In genomic region chr9:115942989-115943388, GRCm38 (mm10) we compare ENCODE assay signal across 10 mouse cellular contexts. TPM values are rescaled to one million over a fixed set of nuclear protein-coding genes. Genes with fewer than 3 reads are reported as not detected.
DNase-seq lines count a peak whose midpoint lies in the region; ATAC-seq lines count a peak whose summit lies in the region.
"Had no signal": no experiment of that assay in that cellular context is flagged by ENCODE, and none has a peak within 500 bp of the region (broad histone marks: within the 10 kb centered on the region; RNA-seq: fewer than 3 reads in every experiment).

No protein-coding gene starts in this region.

- H3K4me1 ChIP-seq in midbrain, embryonic 10.5 days = peaks cover 12% of the 10 kb centered on the region
- peaks cover 11% of the 10 kb centered on the region; the same call in 1 of the 2 replicates for H3K4me1 ChIP-seq in midbrain, embryonic 16.5 days (ENCODE audit: control insufficient read depth, insufficient read depth, low read length)
- peaks cover 4% of the 10 kb centered on the region for H3K4me1 ChIP-seq in hindbrain, embryonic 16.5 days (ENCODE audit: control insufficient read depth, insufficient read depth, low read depth, low read length)
- H3K4me1 ChIP-seq in midbrain, embryonic 12.5 days = peaks cover 15% of the 10 kb centered on the region; the same call in 1 of the 2 replicates
- H3K4me1 ChIP-seq in kidney, embryonic 16.5 days (ENCODE audit: insufficient read depth, low read length) = no peaks in the 10 kb centered on the region

- no peak; the same call in 1 of the 2 replicates for ATAC-seq in midbrain, embryonic 16.5 days
- no peak; the same call in 1 of the 2 replicates for ATAC-seq in hindbrain, embryonic 16.5 days
- ATAC-seq in midbrain, embryonic 12.5 days (ENCODE audit: low FRiP score, low read depth) = peak; percentile 58; the same call in 1 of the 2 replicates
- no peak for ATAC-seq in kidney, embryonic 16.5 days (ENCODE audit: low FRiP score, low TSS enrichment)

- H3K9me3 ChIP-seq in midbrain, embryonic 10.5 days (replicated peaks) = no peaks in the 10 kb centered on the region
- no peaks in the 10 kb centered on the region for H3K9me3 ChIP-seq in midbrain, embryonic 16.5 days (replicated peaks; ENCODE audit: control insufficient read depth, low read length, poor library complexity, severe bottlenecking)
- H3K9me3 ChIP-seq in hindbrain, embryonic 16.5 days (ENCODE audit: control insufficient read depth, low read length) = no peaks in the 10 kb centered on the region
- peaks cover 1% of the 10 kb centered on the region; the same call in 1 of the 2 replicates for H3K9me3 ChIP-seq in midbrain, embryonic 12.5 days
- 0 out of 2 replicates have a peak, but pooled peaks cover under 1% of the 10 kb centered on the region for H3K9me3 ChIP-seq in kidney, embryonic 16.5 days (ENCODE audit: low read length)

- H3K9ac ChIP-seq in midbrain, embryonic 16.5 days (ENCODE audit: low read depth, low read length) = no peak overlapping the region
- H3K9ac ChIP-seq in hindbrain, embryonic 16.5 days (ENCODE audit: low read depth, low read length) = no peak overlapping the region
- H3K9ac ChIP-seq in midbrain, embryonic 12.5 days (replicated peaks) = no peak overlapping the region
- H3K9ac ChIP-seq in kidney, embryonic 16.5 days (replicated peaks; ENCODE audit: low read length) = no peak overlapping the region

- H3K27ac ChIP-seq in midbrain, embryonic 10.5 days (replicated peaks) = peak overlapping the region; percentile 24
- H3K27ac ChIP-seq in midbrain, embryonic 16.5 days (ENCODE audit: low read length) = no peak overlapping the region
- H3K27ac ChIP-seq in hindbrain, embryonic 16.5 days (ENCODE audit: low read depth, low read length) = peak overlapping the region; percentile 23; the same call in 1 of the 2 replicates
- H3K27ac ChIP-seq in midbrain, embryonic 12.5 days (replicated peaks) = no peak overlapping the region
- no peak overlapping the region for H3K27ac ChIP-seq in kidney, embryonic 16.5 days (ENCODE audit: low read length)

- no peak overlapping the region for H3K4me2 ChIP-seq in midbrain, embryonic 16.5 days (ENCODE audit: low read length)
- H3K4me2 ChIP-seq in hindbrain, embryonic 16.5 days (ENCODE audit: low read length) = no peak overlapping the region
- no peak overlapping the region for H3K4me2 ChIP-seq in midbrain, embryonic 12.5 days (replicated peaks)
- no peak overlapping the region for H3K4me2 ChIP-seq in kidney, embryonic 16.5 days (replicated peaks; ENCODE audit: low read depth, low read length)

- no peak overlapping the region for H3K4me3 ChIP-seq in midbrain, embryonic 10.5 days
- H3K4me3 ChIP-seq in midbrain, embryonic 16.5 days (ENCODE audit: low read depth, low read length) = no peak overlapping the region
- H3K4me3 ChIP-seq in hindbrain, embryonic 16.5 days (ENCODE audit: low read length) = no peak overlapping the region
- H3K4me3 ChIP-seq in midbrain, embryonic 12.5 days = no peak overlapping the region
- no peak overlapping the region for H3K4me3 ChIP-seq in kidney, embryonic 16.5 days (ENCODE audit: low read length)

- WGBS in midbrain, embryonic 10.5 days = 58% methylated on average over 7 of the region's 7 CpGs
- 17% methylated on average over 7 of the region's 7 CpGs for WGBS in midbrain, embryonic 16.5 days
- WGBS in hindbrain, embryonic 16.5 days = 24% methylated on average over 7 of the region's 7 CpGs
- 30% methylated on average over 7 of the region's 7 CpGs for WGBS in midbrain, embryonic 12.5 days
- 21% methylated on average over 7 of the region's 7 CpGs for WGBS in kidney, embryonic 16.5 days

- DNase-seq in midbrain, embryonic 10.5 days (ENCODE audit: low spot score) = peak; percentile 15
- peak; percentile 6 to 12 for DNase-seq in thymus, postnatal 36 days
- DNase-seq in urinary bladder, adult 2 months (ENCODE audit: low spot score) = no peak
- DNase-seq in kidney, postnatal 25 days = no peak

- H3K27me3 ChIP-seq in midbrain, embryonic 10.5 days (ENCODE audit: low read depth, poor library complexity, severe bottlenecking) = no peaks in the 10 kb centered on the region
- no peaks in the 10 kb centered on the region for H3K27me3 ChIP-seq in midbrain, embryonic 16.5 days (ENCODE audit: control insufficient read depth, insufficient read depth, low read depth, low read length)
- no peaks in the 10 kb centered on the region for H3K27me3 ChIP-seq in hindbrain, embryonic 16.5 days (replicated peaks; ENCODE audit: control insufficient read depth, insufficient read depth, low read length)
- 0 out of 2 replicates have a peak, but pooled peaks cover 3% of the 10 kb centered on the region for H3K27me3 ChIP-seq in midbrain, embryonic 12.5 days
- H3K27me3 ChIP-seq in kidney, embryonic 16.5 days (ENCODE audit: insufficient read depth, low read length) = no peaks in the 10 kb centered on the region

- no peaks in the 10 kb centered on the region for H3K36me3 ChIP-seq in midbrain, embryonic 10.5 days
- H3K36me3 ChIP-seq in midbrain, embryonic 16.5 days (ENCODE audit: control insufficient read depth, insufficient read depth, low read length) = no peaks in the 10 kb centered on the region
- no peaks in the 10 kb centered on the region for H3K36me3 ChIP-seq in hindbrain, embryonic 16.5 days (ENCODE audit: control insufficient read depth, insufficient read depth, low read length)
- H3K36me3 ChIP-seq in midbrain, embryonic 12.5 days = no peaks in the 10 kb centered on the region
- H3K36me3 ChIP-seq in kidney, embryonic 16.5 days (ENCODE audit: insufficient read depth, low read length) = no peaks in the 10 kb centered on the region

RNA-seq across cellular contexts. Expression of gene Gadl1, which starts 33.7 kb away (rescaled TPM):
- 0.16 and 0.54 TPM in 2 replicates for polyA plus RNA-seq in midbrain, embryonic 10.5 days (2016; fragmentation: Nextera tagmentation; extraction: Ambion mirVana)
- 0.13 and 0.29 TPM in 2 replicates for polyA plus RNA-seq in midbrain, embryonic 16.5 days (2015; fragmentation: Nextera tagmentation; extraction: Ambion mirVana)
- 0.41 and 0.76 TPM in 2 replicates for polyA plus RNA-seq in hindbrain, embryonic 16.5 days (2015; fragmentation: Nextera tagmentation; extraction: Ambion mirVana)
- 0.13 and 0.20 TPM in 2 replicates for polyA plus RNA-seq in midbrain, embryonic 12.5 days (2016; fragmentation: Nextera tagmentation; extraction: Ambion mirVana)
- 0.49 and 0.96 TPM in 2 replicates for polyA plus RNA-seq in kidney, embryonic 16.5 days (2015; fragmentation: Nextera tagmentation; extraction: Ambion mirVana)
- 0.06 TPM in 2 replicates for polyA plus RNA-seq in urinary bladder, adult 2 months (2012; rRNA removed)
- polyA plus RNA-seq: liver, adult 2 months; small intestine, adult 2 months had no signal

Comparison
In these comparisons a context has a peak if more than half of its experiments do, and no peak if none do; other contexts are left out.
1. H3K27ac ChIP-seq: peak in midbrain, embryonic 10.5 days (single experiment) and hindbrain, embryonic 16.5 days (single experiment); none in midbrain, embryonic 16.5 days (single experiment), midbrain, embryonic 12.5 days (single experiment) and kidney, embryonic 16.5 days (single experiment).
2. DNase-seq: peak in midbrain, embryonic 10.5 days (single experiment) and thymus, postnatal 36 days (2 of 2); none in urinary bladder, adult 2 months (single experiment) and kidney, postnatal 25 days (0 of 2).